Mouse (Mus musculus) heart, adult 11 months (tissue): ENCODE measurements around the gene Scgb1b15.
"Not testable (repeated sequence)": the region's sequence is repeated elsewhere in the genome, so short reads cannot be mapped to it uniquely, and the experiment has no call there.

Source experiments
- DNase-seq: peaks from one replicate; pipeline ENCODE4 v3.0.0; 2022

Gene Scgb1b15

DNA sequence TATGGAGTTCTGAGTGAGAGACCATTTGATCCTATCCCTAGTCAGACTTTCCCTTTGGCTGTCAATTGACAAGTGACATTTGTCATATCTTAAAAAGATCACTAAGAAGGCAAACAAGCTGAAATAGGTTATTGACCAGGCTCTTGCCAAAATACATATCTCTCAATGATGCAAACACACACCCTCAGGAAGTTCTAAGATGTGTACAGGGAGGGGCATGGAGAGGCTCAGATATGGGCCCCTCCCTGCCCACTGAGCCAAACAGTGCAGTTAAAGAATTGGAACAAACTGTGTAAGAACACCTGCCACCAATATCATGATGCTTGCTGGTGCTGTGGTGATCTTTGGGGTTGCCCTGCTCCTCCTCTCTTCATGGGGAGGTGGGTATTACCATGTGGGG is at the start of gene Scgb1b15:
TSS of gene Scgb1b15 (plus strand) at position 301 of the 400 bp plus-strand sequence.
- not testable (repeated sequence) for DNase-seq

GRCm38 (mm10) chr7:32829562-32829961 is 6.8 kb upstream of the Scgb1b15 start, which contains the start of gene Scgb2b15:
TSS of gene Scgb2b15 (minus strand) at chr7:32829662.
- not testable (repeated sequence) for DNase-seq
